Mouse (Mus musculus): Measurements from ENCODE around the gene Ssmem1. TPM values are rescaled to one million over a fixed set of nuclear protein-coding genes. Genes with fewer than 3 reads are reported as not detected.

Ssmem1 gene
- total and polyA plus RNA-seq, 3 experiments = 0.17 to 0.34 TPM; not detected in 1

DNA sequence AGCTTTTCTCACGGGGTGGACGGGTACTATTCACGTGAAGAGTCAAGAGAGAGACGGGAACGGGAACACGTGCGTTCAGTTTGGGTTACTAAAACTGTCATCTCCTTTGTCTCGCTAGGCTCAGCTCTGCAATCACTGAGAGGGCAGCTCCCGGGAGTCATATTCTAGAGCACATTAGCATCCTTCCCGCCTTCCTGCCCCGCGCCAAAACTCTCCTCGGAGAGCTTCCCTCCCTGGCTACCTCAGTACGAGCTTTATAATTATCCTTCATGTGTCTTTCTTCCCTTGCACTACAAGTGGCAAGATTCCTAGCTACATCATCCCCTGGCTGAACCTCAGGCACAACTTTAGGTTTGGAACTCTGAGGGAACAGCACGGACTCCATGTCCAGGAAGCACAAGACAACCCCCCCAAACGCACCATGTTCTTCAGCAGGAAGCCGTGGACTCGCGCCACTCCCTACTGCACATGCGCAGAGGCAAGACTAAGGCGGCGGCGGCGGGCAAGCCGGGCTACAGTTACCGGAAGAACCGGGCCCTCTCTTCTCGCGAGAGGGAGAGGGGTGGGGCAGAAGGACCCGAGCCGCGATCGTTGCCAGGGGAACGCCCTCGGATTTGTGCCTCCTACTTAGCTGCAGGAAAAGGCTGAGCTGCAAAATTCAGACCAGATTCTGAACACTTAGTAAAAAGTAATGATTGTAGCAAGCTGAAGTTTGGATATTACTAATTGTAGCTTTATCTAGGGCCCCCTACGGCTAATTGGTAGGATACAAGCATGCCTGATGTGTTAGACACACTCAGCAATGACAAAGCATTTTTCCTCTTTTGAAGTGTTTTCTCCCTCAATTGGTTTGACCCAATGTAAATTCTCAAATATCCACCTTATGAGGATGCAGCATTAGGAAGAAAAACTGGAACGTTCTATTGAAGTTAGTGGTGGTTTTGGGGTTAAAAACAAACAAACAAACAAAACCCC, at the start of gene Ssmem1, which contains the start of gene Tmem209 (continued):
- peak; percentile 73; the same call in 1 of the 2 replicates for TF ChIP-seq MAFK (IDR thresholded peaks at IDR 0.05; ENCODE audit: insufficient replicate concordance, low read length)

DNA sequence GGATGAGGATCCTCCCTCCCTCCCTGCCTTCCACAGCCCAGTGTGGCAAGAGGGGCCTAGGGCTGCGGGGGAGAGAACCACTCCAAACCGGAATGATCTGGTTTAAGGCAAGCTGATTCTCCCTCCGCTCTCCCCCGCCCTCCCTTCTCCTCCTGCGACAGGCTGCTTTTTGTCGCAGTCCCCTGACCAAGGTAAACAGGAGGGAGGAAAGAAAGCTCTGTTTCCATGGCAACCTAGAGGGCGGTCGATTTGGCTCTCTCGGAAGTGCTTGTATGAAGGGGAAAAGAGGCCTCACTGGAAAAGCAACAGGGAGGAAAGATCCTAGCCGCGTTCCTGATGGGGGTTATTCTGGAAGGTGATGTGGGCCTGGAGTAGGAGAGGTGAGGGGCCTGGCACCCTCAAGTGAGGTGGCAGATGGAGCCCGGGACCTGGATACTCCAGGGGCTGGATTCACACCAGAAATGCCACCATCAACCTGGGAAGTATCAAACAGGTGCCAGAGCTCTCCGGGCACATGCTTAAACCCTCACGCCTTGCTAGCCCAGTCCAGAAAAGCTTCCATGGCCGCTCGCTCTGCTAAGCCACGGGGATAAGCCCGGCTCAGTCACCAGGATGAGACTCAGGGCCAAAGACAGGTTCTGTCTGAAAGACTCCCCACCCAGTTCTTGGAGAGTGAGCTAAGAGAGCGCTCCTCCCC, 48.8 kb upstream of the Ssmem1 start:
- Histone ChIP-seq H3K9ac (ENCODE audit: insufficient read depth, low read depth) (no peak overlapping the region), H3K27ac (ENCODE audit: insufficient read depth, low read depth) (no peak overlapping the region), H3K4me2 (ENCODE audit: insufficient read depth, low read depth, poor library complexity, severe bottlenecking) (no peak overlapping the region), H3K4me1 (ENCODE audit: control insufficient read depth in 1 of 2, insufficient read depth in 2 of 2) (peaks cover 7 to 13% of the 10 kb centered on the region in 2 experiments), H3K9me3 (replicated peaks; ENCODE audit: low read length) (no peaks in the 10 kb centered on the region), H3K79me2 (replicated peaks; ENCODE audit: control insufficient read depth, extremely low read depth, insufficient read depth, poor library complexity, severe bottlenecking) (no peaks in the 10 kb centered on the region), H3K27me3 (replicated peaks) (peaks cover 14% of the 10 kb centered on the region), H3K36me3 (replicated peaks in 1 of 2; ENCODE audit: control insufficient read depth in 1 of 2, insufficient read depth in 1 of 2, low read length in 1 of 2) (no peaks in the 10 kb centered on the region), H3K4me3 (replicated peaks in 1 of 3; ENCODE audit: low read depth in 2 of 3, low read length in 2 of 3, poor library complexity in 1 of 3) (no peak overlapping the region)
- in situ Hi-C loops (cut with MboI; ENCODE audit: low pct_ligation_motif_present, low pct_unique_long_range_greater_than_20kb, low sequenced_read_pairs) (no loop called here), dilution Hi-C loops (cut with MboI; ENCODE audit: extremely low pct_ligation_motif_present, extremely low pct_unique_long_range_greater_than_20kb, low sequenced_read_pairs) (no loop called here)
- DNase-seq (ENCODE audit: extremely low read depth) = no peak
- TF ChIP-seq SIN3A (IDR thresholded peaks at IDR 0.05; ENCODE audit: low read length) (no peak), KAT2A (IDR thresholded peaks at IDR 0.05; ENCODE audit: insufficient replicate concordance, low read length) (no peak), ZNF384 (IDR thresholded peaks at IDR 0.05; ENCODE audit: low read depth, low read length) (no peak), NRF1 (IDR thresholded peaks at IDR 0.05; ENCODE audit: low read depth, low read length) (no peak), TBP (conservative IDR thresholded peaks at IDR 0.05; ENCODE audit: low read depth, low read length) (no peak), USF1 (IDR thresholded peaks at IDR 0.05; ENCODE audit: low read depth, low read length) (no peak), MAX (IDR thresholded peaks at IDR 0.05; ENCODE audit: low read length) (no peak), ZC3H11A (IDR thresholded peaks at IDR 0.05; ENCODE audit: low read depth, low read length) (no peak), MAFK (IDR thresholded peaks at IDR 0.05; ENCODE audit: insufficient replicate concordance, low read length) (no peak), PAX5 (IDR thresholded peaks at IDR 0.05; ENCODE audit: low read length) (no peak), E2F4 (IDR thresholded peaks at IDR 0.05; ENCODE audit: insufficient replicate concordance, low read depth, low read length) (no peak), BHLHE40 (IDR thresholded peaks at IDR 0.05; ENCODE audit: low read depth, low read length) (no peak), CHD1 (IDR thresholded peaks at IDR 0.05; ENCODE audit: low read depth, low read length) (no peak), IRF4 (IDR thresholded peaks at IDR 0.05; ENCODE audit: low read depth, low read length) (no peak)

DNA sequence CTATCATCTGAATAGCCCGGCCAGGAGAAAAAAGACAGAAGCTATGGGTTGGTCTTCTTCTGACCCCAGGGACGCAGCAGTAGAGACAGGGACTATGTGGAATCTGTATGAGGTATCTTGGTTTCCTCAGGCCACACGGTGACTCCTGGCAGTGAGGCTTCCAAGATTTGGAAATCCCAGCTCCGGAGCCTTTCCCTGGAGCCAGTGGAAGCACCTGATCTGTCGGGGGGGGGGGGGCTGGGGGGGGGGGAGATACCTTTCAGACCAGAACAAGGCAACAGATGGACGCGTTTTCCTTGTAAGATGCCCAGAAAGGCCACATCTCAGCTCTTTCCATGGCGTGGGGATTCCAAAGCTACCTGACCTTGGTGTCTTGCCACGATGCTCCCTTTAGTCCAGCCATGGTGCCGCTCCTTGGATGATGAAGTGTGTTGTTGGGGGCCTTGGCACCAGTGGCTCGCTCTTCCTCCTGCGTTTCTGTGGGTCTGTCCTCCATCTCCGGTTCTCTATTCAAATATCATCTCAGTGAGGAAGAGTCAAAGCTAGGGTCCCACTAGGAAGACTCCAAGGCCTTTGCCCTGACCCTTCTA, 47.8 kb upstream of the Ssmem1 start:
- H3K4me1 ChIP-seq (ENCODE audit: control insufficient read depth in 1 of 2, insufficient read depth in 2 of 2) = peaks cover 7 to 13% of the 10 kb centered on the region in 2 experiments
- no peak overlapping the region for H3K4me2 ChIP-seq (ENCODE audit: insufficient read depth, low read depth, poor library complexity, severe bottlenecking)
- in situ Hi-C loops (cut with MboI; ENCODE audit: low pct_ligation_motif_present, low pct_unique_long_range_greater_than_20kb, low sequenced_read_pairs) (no loop called here), dilution Hi-C loops (cut with MboI; ENCODE audit: extremely low pct_ligation_motif_present, extremely low pct_unique_long_range_greater_than_20kb, low sequenced_read_pairs) (no loop called here)
- H3K9ac ChIP-seq (ENCODE audit: insufficient read depth, low read depth) = no peak overlapping the region
- no peaks in the 10 kb centered on the region for H3K9me3 ChIP-seq (replicated peaks; ENCODE audit: low read length)
- no peaks in the 10 kb centered on the region for H3K36me3 ChIP-seq (replicated peaks in 1 of 2; ENCODE audit: control insufficient read depth in 1 of 2, insufficient read depth in 1 of 2, low read length in 1 of 2)
- peaks cover 14% of the 10 kb centered on the region for H3K27me3 ChIP-seq (replicated peaks)
- TF ChIP-seq MAX (IDR thresholded peaks at IDR 0.05; ENCODE audit: low read length) (no peak), SIN3A (IDR thresholded peaks at IDR 0.05; ENCODE audit: low read length) (no peak), ELF1 (IDR thresholded peaks at IDR 0.05; ENCODE audit: low read depth, low read length) (no peak), POLR2AphosphoS2 (IDR thresholded peaks at IDR 0.05; ENCODE audit: low read depth, low read length) (no peak), GABPA (IDR thresholded peaks at IDR 0.05; ENCODE audit: insufficient replicate concordance, low read depth, low read length) (no peak), TCF12 (IDR thresholded peaks at IDR 0.05; ENCODE audit: low read depth, low read length) (no peak), POLR2A (IDR thresholded peaks at IDR 0.05; ENCODE audit: low read depth, low read length) (no peak), MEF2A (IDR thresholded peaks at IDR 0.05; ENCODE audit: borderline replicate concordance, low read depth, low read length) (no peak), EP300 (IDR thresholded peaks at IDR 0.05; ENCODE audit: low read length) (no peak), USF1 (IDR thresholded peaks at IDR 0.05; ENCODE audit: low read depth, low read length) (no peak), MXI1 (IDR thresholded peaks at IDR 0.05; ENCODE audit: low read depth, low read length) (no peak), CHD2 (IDR thresholded peaks at IDR 0.05; ENCODE audit: low read length) (no peak), RAD21 (IDR thresholded peaks at IDR 0.05; ENCODE audit: low read depth, low read length) (no peak), PAX5 (IDR thresholded peaks at IDR 0.05; ENCODE audit: low read length) (no peak), E2F4 (IDR thresholded peaks at IDR 0.05; ENCODE audit: insufficient replicate concordance, low read depth, low read length) (no peak), JUN (IDR thresholded peaks at IDR 0.05; ENCODE audit: insufficient read depth, low read depth, low read length) (no peak), CHD1 (IDR thresholded peaks at IDR 0.05; ENCODE audit: low read depth, low read length) (no peak), ZNF384 (IDR thresholded peaks at IDR 0.05; ENCODE audit: low read depth, low read length) (no peak)
- H3K79me2 ChIP-seq (replicated peaks; ENCODE audit: control insufficient read depth, extremely low read depth, insufficient read depth, poor library complexity, severe bottlenecking) = no peaks in the 10 kb centered on the region
- no peak overlapping the region for H3K4me3 ChIP-seq (replicated peaks in 1 of 3; ENCODE audit: low read depth in 2 of 3, low read length in 2 of 3, poor library complexity in 1 of 3)
- DNase-seq (ENCODE audit: extremely low read depth) = no peak
- H3K27ac ChIP-seq (ENCODE audit: insufficient read depth, low read depth) = no peak overlapping the region

Data from CH12.LX (cell line).